Mouse (Mus musculus) neural tube, embryonic 10.5 days (tissue): ENCODE results near the gene Lrrc51.

Source experiments
- DNase-seq: peaks from one replicate; pipeline ENCODE4 v3.0.0-alpha.2; 2017; ENCODE audit warnings: low spot score; ENCODE audit errors: extremely low spot score

Gene Lrrc51

DNA sequence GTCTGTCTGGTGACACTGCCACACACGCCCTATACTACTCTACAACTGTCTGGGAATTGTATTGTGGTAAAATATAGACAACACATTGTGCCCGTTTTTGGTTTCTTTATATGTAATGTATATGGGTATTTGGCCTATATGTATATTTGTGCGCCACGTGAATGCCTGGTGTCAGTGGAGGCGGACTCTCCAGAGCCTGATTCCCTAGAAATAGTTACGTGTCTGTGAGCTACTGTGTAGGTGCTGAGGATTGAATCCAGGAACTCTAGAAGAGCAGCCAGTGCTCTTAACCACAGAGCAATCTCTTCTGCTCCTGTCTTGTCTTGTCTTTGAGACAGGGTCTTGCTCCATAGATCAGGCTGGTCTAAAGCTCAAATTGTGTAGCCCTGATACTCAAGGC is 47.4 kb downstream of the Lrrc51 start:
- no peak for DNase-seq

DNA sequence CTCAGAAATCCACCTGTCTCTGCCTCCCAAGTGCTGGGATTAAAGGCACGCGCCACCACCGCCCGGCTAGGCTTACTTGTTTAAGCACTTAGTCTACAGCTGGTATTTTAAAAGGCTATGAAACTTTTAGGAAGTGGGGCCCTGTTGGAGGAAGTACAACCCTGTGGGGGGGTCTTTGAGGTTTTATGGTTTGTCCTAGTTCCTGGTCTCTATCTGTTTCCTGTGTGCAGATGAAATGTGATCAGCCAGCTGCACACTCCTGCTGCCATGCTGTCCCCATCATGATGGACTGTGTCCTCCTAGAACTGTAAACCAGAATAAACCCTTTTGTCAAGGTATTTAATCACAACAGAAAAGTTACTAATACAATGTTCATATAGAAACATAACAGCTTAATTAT is 49.5 kb downstream of the Lrrc51 start:
- no peak for DNase-seq

DNA sequence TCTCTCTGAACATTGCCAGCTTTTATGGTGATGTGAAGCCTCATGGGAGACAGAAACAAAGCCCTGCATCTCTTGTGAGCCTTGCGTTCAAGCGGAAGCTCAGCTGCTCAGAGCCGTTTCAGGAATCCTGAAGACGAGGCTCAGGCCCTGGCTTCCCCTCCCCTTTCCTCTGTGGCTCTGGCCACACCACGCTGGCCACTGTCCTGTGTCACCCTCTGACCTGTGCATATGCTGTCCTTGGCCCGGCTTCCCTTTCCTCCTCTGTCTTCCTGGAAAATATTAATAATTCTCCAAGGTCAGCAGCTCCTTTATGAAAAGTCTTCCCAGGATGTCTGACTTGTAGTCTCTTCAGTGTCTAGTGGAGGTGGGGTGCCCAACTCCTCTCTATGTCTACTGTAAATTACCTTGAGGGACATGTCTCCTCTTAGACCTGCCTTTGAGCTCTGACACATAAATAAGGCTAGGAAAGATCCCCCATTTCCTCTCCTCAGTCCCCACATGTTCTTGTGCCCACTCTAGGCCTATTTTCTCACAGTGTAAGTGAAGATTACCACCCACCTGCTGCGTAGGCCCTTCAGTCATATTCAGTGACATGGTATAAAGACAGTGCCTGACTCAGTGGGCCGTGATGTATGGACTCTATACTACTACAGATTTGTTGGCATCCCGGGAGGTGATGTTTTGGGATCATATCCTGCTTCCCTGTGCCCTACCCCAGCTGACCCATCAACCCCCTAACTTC is 51.1 kb downstream of the Lrrc51 start:
- DNase-seq = no peak

DNA sequence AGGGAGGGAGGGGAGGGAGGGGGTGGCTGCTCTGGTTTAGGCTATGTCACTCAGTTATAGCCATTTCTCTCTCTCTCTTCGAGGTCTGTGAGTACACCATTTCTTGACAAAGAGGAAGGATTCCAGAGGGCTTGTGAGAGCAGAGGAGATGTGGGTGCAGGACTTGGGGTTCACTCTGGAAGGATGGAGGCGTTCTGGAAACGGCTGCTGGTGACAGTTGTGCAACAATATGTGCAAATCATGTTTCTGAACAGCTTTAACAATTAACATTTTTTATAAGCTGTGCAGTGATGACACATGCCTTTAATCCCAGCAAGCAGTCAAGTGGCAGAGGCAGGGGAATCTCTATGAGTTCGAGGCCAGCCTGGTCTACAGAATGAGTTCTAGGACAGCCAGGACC is 52.8 kb downstream of the Lrrc51 start:
- no peak for DNase-seq

DNA sequence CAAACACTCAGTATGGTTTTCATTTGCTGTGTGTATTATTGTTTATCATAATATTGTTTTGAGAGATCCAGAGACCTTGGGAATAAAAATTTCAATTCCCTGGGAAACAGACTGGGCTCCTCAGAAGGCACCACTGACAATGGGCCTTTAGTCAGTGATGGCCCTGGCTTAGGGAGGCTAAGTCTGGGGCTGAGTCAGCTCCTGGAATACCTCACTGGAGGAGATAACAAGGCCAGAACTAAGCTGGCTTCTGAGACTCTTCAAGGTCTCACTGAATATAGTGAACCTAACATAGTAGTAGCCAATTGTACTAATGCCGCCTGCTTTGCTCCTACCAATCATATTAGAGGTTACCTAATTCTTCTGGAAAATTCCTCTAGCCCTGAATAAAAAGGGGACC is 57.7 kb downstream of the Lrrc51 start:
- DNase-seq = no peak

DNA sequence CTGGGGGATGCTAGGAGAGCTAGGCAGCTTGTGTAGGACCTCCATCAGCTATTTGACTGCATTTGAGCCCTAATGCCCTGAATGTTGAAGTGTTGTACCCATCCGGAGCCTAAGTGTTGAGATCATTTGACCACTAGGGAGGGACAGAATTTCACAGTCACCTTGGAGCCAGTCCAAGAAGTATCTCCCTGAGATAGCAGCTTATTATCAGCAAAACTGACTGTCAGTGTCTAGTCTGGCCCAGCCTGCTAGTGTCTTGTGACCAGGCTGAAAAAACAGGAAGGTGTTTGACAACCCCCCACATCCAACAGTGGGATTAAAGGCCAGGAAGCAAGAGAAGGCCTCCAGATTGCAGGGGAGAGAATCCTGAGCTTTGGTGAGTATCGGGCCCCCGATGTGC is 62.4 kb downstream of the Lrrc51 start:
- no peak for DNase-seq

DNA sequence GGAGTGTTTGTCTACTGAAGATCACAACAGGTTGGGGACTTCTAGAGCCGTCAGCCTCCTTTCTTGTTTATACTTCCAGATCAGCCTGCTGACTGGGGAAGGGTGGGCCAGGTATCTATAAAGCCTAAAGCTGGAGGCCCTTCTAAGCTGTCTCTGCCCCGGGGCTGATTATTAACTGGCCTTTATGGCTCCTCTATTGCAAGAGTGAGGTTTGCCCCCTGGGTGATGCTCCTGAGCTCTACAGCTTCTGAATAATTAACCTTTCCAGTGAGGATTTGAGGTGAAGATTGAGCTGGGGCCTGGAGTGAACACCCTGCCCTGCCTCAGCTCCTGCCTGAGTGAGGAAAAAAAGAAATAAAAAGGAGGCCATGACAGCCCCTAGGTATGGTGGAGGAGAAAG is 63.1 kb downstream of the Lrrc51 start, which contains the start of gene Folr1:
Folr1 (minus strand) TSS at position 160 of the 400 bp plus-strand sequence.
- no peak for DNase-seq

DNA sequence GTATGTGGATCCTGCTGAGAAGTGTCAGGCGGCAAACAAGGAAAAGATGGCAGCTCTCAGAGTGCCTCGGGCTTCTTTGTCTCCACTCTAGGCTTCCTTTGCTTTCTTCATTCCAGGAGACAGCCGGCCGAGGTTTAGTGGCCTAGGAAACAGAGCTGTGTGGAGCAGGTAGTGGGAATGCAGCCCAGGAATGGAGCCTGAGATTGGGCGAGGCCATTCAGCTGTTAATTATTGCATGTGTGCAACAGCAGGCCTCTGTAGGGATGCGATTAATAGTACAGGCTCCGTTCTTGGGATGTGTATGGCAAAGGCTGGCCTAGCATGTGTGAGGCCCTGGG is 64.6 kb downstream of the Lrrc51 start:
- no peak for DNase-seq

DNA sequence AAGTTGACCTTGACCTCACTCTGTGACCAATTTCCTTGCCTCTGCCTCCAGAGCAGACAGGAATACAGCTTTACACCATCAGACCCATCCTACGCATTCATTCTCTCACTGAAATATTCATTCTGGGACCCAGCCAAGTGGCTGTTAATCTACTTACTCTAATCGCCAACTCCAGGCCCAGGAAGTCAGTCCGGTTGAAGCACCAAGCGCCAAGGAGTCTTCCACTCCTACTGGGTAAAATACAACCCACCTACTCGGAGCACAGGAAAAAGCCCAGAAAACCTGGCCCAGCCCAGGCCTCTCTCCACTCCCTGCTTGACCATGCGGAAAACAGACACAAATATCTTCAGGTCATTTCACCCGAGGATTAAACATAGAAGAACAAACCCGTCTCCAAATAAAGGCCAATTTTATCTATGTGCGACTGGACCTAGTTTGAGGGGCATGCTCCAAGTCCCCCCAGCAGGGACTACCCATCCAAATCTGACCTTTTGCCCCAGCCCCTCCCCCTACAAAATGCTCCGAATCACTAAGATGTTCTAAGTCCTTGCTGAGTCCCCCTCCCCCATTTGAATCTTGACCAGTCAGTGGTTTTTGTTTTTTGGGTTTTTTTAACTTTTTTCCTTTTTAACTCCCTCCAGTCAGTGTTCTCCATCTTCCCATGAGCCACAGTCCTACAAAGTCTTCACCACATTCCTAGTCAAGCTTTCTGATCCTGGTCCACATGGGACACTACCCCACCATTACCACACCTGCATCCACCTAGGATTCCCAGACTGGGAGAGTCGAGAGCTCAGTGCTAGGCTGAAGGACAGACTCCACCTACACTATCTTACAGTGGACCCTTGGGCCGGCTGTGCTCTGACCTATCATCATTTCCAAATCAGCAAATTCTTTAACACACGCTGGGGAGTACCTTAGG is 65.2 kb downstream of the Lrrc51 start:
- no peak for DNase-seq

DNA sequence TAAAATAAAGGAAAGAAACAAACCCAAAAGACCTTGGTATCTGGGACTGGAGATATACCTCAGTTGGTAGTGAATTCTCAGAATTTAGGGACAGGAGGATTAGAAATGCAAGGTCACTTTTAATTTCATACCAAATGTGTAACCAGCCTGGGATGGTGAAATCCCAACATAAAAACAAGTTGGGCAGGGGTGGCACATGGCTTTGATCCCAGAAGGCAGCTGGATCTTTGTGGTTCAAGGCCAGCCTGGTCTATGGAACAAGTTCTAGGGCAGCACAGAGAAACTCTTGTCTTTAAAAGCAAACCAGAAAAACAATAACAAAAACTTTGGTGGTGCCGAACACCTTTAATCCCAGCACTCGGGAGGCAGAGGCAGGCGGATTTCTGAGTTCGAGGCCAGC is 66.2 kb downstream of the Lrrc51 start:
- no peak for DNase-seq

DNA sequence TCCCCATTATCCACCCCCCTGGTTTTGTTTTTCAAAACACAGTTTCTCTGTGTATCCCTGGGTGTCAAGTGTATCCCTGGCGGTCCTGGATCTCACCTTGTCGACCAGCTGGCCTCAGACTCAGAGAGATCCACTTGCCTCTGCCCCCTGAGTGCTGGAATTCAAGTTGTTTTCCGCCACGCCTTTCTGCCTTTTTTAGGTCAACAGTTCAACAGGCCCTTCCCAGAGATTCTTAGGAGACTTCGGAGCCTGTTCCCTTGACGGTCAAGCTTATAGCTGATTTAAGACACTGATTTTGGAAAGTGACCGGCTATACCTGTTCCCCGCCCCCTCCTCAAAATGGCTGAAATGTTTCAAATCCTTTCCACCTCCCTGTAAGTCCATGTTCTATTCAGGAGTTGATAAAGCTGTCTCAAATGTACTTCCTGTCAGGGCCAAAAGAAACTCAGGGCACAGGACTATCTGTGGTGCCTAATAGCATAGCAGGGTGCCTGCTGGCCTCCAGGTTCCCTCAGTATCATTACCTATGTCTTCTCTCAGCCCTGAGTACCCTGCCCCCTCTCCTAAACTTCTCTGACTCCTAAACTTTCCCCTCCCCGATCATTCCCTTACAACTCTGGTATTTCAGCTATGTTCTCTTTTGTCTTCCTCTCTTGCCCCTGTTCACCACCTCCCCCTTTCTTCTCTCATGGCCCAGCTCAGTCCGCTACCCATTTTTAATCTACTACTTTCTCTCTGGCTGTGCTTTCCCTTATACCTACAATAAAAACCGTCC is 67.0 kb downstream of the Lrrc51 start:
- no peak for DNase-seq

DNA sequence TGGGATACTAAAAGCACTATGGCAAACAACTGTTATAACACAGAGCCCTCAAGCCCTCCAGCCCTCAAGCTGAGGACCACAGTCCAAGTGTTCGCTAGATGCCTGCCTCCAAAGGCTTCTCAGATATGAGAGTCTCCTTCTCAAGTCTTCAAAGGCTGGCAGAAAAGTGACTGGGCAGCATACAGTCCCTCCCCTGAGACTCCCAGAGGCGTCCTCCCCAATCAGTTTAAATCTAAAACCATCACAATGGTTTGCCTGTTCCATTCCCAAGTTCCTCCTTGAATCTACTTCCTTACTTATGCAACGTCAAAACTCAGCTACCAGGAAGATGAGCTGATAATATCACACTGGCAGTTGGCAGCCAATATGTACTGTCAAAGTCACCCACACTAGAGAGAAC is 70.3 kb downstream of the Lrrc51 start, which contains the start of gene Anapc15:
Anapc15 (plus strand) TSS at position 301 of the 400 bp plus-strand sequence.
- no peak for DNase-seq
